Mouse (Mus musculus) MEL (cell line): ENCODE measurements around the gene Shank3.

Experiments used
- CTCF ChIP-seq, 3 experiments: IDR thresholded peaks in 2 of 3; conservative IDR thresholded peaks in 1 of 3; 2 replicates each; pipeline ENCODE4 v1.5.1; 2011 to 2012; ENCODE audit warnings: low read length in 3 of 3, low read depth in 2 of 3, mild to moderate bottlenecking in 2 of 3, improper control_type of control experiment in 1 of 3, inconsistent platforms in 1 of 3, mixed read lengths in 1 of 3, moderate library complexity in 1 of 3; ENCODE audit not compliant: control insufficient read depth in 1 of 3, insufficient read depth in 1 of 3, poor library complexity in 1 of 3, severe bottlenecking in 1 of 3
- EP300 ChIP-seq, 2 experiments: IDR thresholded peaks; 2 replicates each; pipeline ENCODE4 v1.6.1; 2011; ENCODE audit warnings: improper control_type of control experiment in 2 of 2, low read length in 2 of 2, low read depth in 1 of 2, mild to moderate bottlenecking in 1 of 2
- ETS1 ChIP-seq: IDR thresholded peaks from 2 replicates; pipeline ENCODE4 v1.6.1; 2012; ENCODE audit warnings: low read depth, mild to moderate bottlenecking, inconsistent platforms, low read length, improper control_type of control experiment, moderate library complexity
- HCFC1 ChIP-seq: IDR thresholded peaks from 2 replicates; pipeline ENCODE4 v1.6.1; 2012; ENCODE audit warnings: low read depth, mild to moderate bottlenecking, inconsistent platforms, low read length, improper control_type of control experiment, moderate library complexity
- MAFK ChIP-seq: IDR thresholded peaks from 2 replicates; pipeline ENCODE4 v1.6.1; 2011; ENCODE audit warnings: low read depth, mild to moderate bottlenecking, low read length, improper control_type of control experiment, borderline replicate concordance
- MEF2A ChIP-seq: IDR thresholded peaks from 2 replicates; pipeline ENCODE4 v1.6.1; 2014; ENCODE audit warnings: low read depth, mild to moderate bottlenecking, inconsistent platforms, low read length, improper control_type of control experiment; ENCODE audit not compliant: poor library complexity, insufficient replicate concordance, severe bottlenecking; ENCODE audit errors: extremely low read depth
- MXI1 ChIP-seq: IDR thresholded peaks from 2 replicates; pipeline ENCODE4 v1.6.1; 2011; ENCODE audit warnings: mild to moderate bottlenecking, low read depth, low read length, improper control_type of control experiment
- POLR2A ChIP-seq, 2 experiments: IDR thresholded peaks; 2 replicates each; pipeline ENCODE4 v1.6.1; 2011 to 2012; ENCODE audit warnings: low read length in 2 of 2, mild to moderate bottlenecking in 2 of 2, control low read depth in 1 of 2, improper control_type of control experiment in 1 of 2, low read depth in 1 of 2, moderate library complexity in 1 of 2; ENCODE audit not compliant: control insufficient read depth in 1 of 2, insufficient read depth in 1 of 2, poor library complexity in 1 of 2
- POLR2AphosphoS2 ChIP-seq: IDR thresholded peaks from 2 replicates; pipeline ENCODE4 v1.6.1; 2011; ENCODE audit warnings: low read length, improper control_type of control experiment
- RCOR1 ChIP-seq: IDR thresholded peaks from 2 replicates; pipeline ENCODE4 v1.6.1; 2012; ENCODE audit warnings: low read depth, mild to moderate bottlenecking, inconsistent platforms, low read length, improper control_type of control experiment
- TAL1 ChIP-seq: IDR thresholded peaks from 2 replicates; pipeline ENCODE4 v1.6.1; 2012; ENCODE audit warnings: mild to moderate bottlenecking, inconsistent platforms, low read length, moderate library complexity, mixed read lengths

DNA sequence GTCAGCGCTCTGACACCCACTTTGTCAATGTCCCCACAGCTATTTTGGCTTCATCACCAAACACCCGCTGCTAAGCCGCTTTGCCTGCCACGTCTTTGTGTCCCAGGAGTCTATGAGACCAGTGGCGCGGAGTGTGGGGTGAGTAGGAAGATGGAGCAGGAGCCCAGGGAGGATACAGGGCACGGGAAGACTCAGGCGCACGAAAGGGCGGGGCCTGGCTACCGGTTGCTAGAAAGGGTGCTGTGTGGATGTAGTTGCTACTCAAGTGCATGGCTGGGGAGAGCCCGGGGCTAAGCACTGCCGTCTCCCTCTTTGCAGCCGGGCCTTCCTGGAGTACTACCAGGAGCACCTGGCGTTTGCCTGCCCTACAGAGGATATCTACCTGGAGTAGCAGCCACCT is 38.1 kb upstream of the Shank3 start:
- TF ChIP-seq HCFC1 (no peak), MAFK (no peak), CTCF (IDR thresholded peaks at IDR 0.05 in 2 of 3, conservative IDR thresholded peaks at IDR 0.05 in 1 of 3; ENCODE audit: control insufficient read depth in 1 of 3, insufficient read depth in 1 of 3, low read depth in 2 of 3, low read length in 3 of 3, poor library complexity in 1 of 3, severe bottlenecking in 1 of 3) (no peak), POLR2AphosphoS2 (no peak), TAL1 (no peak), MXI1 (no peak), POLR2A (IDR thresholded peaks at IDR 0.05; ENCODE audit: control insufficient read depth in 1 of 2, insufficient read depth in 1 of 2, low read depth in 1 of 2, low read length in 2 of 2, poor library complexity in 1 of 2) (no peak), EP300 (IDR thresholded peaks at IDR 0.05; ENCODE audit: low read depth in 1 of 2, low read length in 2 of 2) (no peak), ETS1 (no peak), MEF2A (no peak), RCOR1 (no peak)
